Mouse (Mus musculus) c-Kit-positive CD71-positive TER-119-positive erythroid progenitor cells, embryonic 14.5 days (primary cell): ENCODE results near the gene C1qtnf1.

Experiments
- DNase-seq: peaks from one replicate; pipeline ENCODE4 v3.0.0-alpha.2; 2013; ENCODE audit warnings: low spot score

Gene C1qtnf1

GRCm38 (mm10) chr11:118436471-118436935 is 8.5 kb downstream of the C1qtnf1 start:
- no peak for DNase-seq

GRCm38 (mm10) chr11:118438665-118439414 is 10.8 kb downstream of the C1qtnf1 start:
- no peak for DNase-seq

GRCm38 (mm10) chr11:118442691-118443090 is 14.7 kb downstream of the C1qtnf1 start:
- DNase-seq = no peak

- peak; percentile 31 for DNase-seq
Observed at GRCm38 (mm10) chr11:118443201-118443970, 15.4 kb downstream of the C1qtnf1 start.

GRCm38 (mm10) chr11:118445843-118446242 is 17.8 kb downstream of the C1qtnf1 start:
- DNase-seq = peak; percentile 62

GRCm38 (mm10) chr11:118447346-118447745 is 19.3 kb downstream of the C1qtnf1 start:
- no peak for DNase-seq

GRCm38 (mm10) chr11:118448385-118448784 is 20.4 kb downstream of the C1qtnf1 start:
- no peak for DNase-seq

GRCm38 (mm10) chr11:118451211-118451610 is 23.2 kb downstream of the C1qtnf1 start:
- no peak for DNase-seq

- no peak for DNase-seq
Observed at GRCm38 (mm10) chr11:118452955-118453354, 25.0 kb downstream of the C1qtnf1 start.

GRCm38 (mm10) chr11:118453886-118454671 is 26.1 kb downstream of the C1qtnf1 start:
- DNase-seq = no peak

GRCm38 (mm10) chr11:118455788-118456187 is 27.8 kb downstream of the C1qtnf1 start:
- DNase-seq = no peak

- no peak for DNase-seq
Observed at GRCm38 (mm10) chr11:118456937-118457336, 28.9 kb downstream of the C1qtnf1 start.

GRCm38 (mm10) chr11:118459051-118459450 is 31.0 kb downstream of the C1qtnf1 start:
- no peak for DNase-seq

- no peak for DNase-seq
Observed at GRCm38 (mm10) chr11:118459536-118459935, 31.5 kb downstream of the C1qtnf1 start.

- no peak for DNase-seq
Observed at GRCm38 (mm10) chr11:118460280-118460679, 32.3 kb downstream of the C1qtnf1 start.

- no peak for DNase-seq
Observed at GRCm38 (mm10) chr11:118467441-118468035, 39.5 kb downstream of the C1qtnf1 start.

GRCm38 (mm10) chr11:118469509-118470160 is 41.6 kb downstream of the C1qtnf1 start:
- DNase-seq = no peak

GRCm38 (mm10) chr11:118470234-118470966 is 42.4 kb downstream of the C1qtnf1 start:
- DNase-seq = no peak

- no peak for DNase-seq
Observed at GRCm38 (mm10) chr11:118471676-118472075, 43.7 kb downstream of the C1qtnf1 start.

GRCm38 (mm10) chr11:118473161-118473560 is 45.2 kb downstream of the C1qtnf1 start:
- DNase-seq = no peak
